Mouse (Mus musculus) kidney, embryonic 14.5 days (tissue): ENCODE results near the gene 2310011J03Rik. TPM values are rescaled to one million over a fixed set of nuclear protein-coding genes. Genes with fewer than 3 reads are reported as not detected.
A peak's percentile ranks its signal among the peaks of the same experiment; 100 is the strongest.

Experiments
- ATAC-seq: fragments of 200-750 bp; cut with Nextera tagmentation; 2 replicates; pipeline ENCODE4 v1.8.0; 2017; ENCODE audit warnings: moderate number of reproducible peaks, mild to moderate bottlenecking, moderate TSS enrichment, moderate library complexity; ENCODE audit not compliant: low FRiP score, low TSS enrichment
- H3K27ac ChIP-seq: fragments of 300-500 bp; sonication (generic); 2 replicates; pipeline ENCODE4 v1.5.1; 2014; ENCODE audit warnings: low read depth, mild to moderate bottlenecking, low read length, moderate library complexity, mixed read lengths
- H3K27me3 ChIP-seq: fragments of 300-500 bp; sonication (generic); 2 replicates; pipeline ENCODE4 v1.6.1; 2014; ENCODE audit warnings: mild to moderate bottlenecking, low read length; ENCODE audit not compliant: control insufficient read depth, insufficient read depth
- H3K36me3 ChIP-seq: fragments of 300-500 bp; sonication (generic); 2 replicates; pipeline ENCODE4 v1.6.1; 2014; ENCODE audit warnings: low read length, mixed read lengths; ENCODE audit not compliant: control insufficient read depth, insufficient read depth
- H3K4me1 ChIP-seq: fragments of 300-500 bp; sonication (generic); 2 replicates; pipeline ENCODE4 v1.6.1; 2014; ENCODE audit warnings: low read length, mixed read lengths; ENCODE audit not compliant: control insufficient read depth, insufficient read depth
- H3K4me2 ChIP-seq: fragments of 300-500 bp; sonication (generic); replicated peaks from 2 replicates; pipeline ENCODE4 v1.6.1; 2014; ENCODE audit warnings: low read depth, mild to moderate bottlenecking, low read length
- H3K4me3 ChIP-seq: fragments of 300-500 bp; sonication (generic); 2 replicates; pipeline ENCODE4 v1.5.1; 2014; ENCODE audit warnings: mild to moderate bottlenecking, low read length
- H3K9ac ChIP-seq: fragments of 300-500 bp; sonication (generic); 2 replicates; pipeline ENCODE4 v1.6.1; 2014; ENCODE audit warnings: low read depth, mild to moderate bottlenecking, low read length, moderate library complexity
- H3K9me3 ChIP-seq: fragments of 300-500 bp; sonication (generic); 2 replicates; pipeline ENCODE4 v1.6.1; 2016; ENCODE audit warnings: low read length; ENCODE audit not compliant: control insufficient read depth
- WGBS: fragments of 180-500 bp; shearing (Covaris S2); extraction: QIAGEN DNeasy Blood & Tissue Kit; methylation state at CpG from one replicate; pipeline ENCODE4 v1.1.7; 2014; 5-methylcytosine and 5-hydroxymethylcytosine counted together
- polyA plus RNA-seq: library from polyadenylated mRNA; unstranded; fragments of >200 nt; fragmentation: Nextera tagmentation; extraction: Ambion mirVana; gene quantifications from 2 replicates; pipeline ENCODE4 v1.2.1, GENCODE M21; 2014

2310011J03Rik gene
- polyA plus RNA-seq, 1 experiment from 2014 or later, result 40.5 TPM

DNA sequence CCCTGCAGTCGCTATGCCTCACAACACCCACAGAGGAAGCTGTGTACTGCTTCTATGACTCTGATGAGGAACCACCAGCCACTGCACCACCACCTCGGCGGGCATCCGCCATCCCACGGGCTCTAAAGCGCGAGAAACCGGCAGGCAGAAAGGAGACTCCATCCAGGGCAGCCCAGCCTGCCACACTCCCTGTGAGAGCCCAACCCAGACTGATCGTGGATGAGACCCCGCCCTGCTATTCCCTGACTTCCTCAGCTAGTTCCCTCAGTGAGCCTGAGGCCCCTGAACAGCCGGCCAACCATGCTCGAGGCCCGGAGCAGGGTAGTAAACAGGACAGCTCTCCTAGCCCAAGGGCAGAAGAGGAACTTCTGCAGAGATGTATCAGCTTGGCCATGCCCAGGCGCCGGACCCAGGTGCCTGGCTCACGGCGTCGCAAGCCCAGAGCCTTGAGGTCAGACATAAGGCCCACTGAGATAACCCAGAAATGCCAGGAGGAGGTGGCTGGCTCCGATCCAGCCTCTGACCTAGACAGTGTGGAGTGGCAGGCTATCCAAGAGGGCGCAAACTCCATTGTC is 6.6 kb downstream of the 2310011J03Rik start:
- Histone ChIP-seq H3K27me3 (peaks cover 70% of the 10 kb centered on the region), H3K4me1 (no peaks in the 10 kb centered on the region), H3K4me2 (no peak overlapping the region), H3K27ac (no peak overlapping the region), H3K4me3 (no peak overlapping the region), H3K9ac (no peak overlapping the region), H3K9me3 (no peaks in the 10 kb centered on the region), H3K36me3 (peaks cover 9% of the 10 kb centered on the region; the same call in 1 of the 2 replicates)
- 38% methylated on average over 18 of the region's 20 CpGs for WGBS
- ATAC-seq, result no peak; the same call in 1 of the 2 replicates

DNA sequence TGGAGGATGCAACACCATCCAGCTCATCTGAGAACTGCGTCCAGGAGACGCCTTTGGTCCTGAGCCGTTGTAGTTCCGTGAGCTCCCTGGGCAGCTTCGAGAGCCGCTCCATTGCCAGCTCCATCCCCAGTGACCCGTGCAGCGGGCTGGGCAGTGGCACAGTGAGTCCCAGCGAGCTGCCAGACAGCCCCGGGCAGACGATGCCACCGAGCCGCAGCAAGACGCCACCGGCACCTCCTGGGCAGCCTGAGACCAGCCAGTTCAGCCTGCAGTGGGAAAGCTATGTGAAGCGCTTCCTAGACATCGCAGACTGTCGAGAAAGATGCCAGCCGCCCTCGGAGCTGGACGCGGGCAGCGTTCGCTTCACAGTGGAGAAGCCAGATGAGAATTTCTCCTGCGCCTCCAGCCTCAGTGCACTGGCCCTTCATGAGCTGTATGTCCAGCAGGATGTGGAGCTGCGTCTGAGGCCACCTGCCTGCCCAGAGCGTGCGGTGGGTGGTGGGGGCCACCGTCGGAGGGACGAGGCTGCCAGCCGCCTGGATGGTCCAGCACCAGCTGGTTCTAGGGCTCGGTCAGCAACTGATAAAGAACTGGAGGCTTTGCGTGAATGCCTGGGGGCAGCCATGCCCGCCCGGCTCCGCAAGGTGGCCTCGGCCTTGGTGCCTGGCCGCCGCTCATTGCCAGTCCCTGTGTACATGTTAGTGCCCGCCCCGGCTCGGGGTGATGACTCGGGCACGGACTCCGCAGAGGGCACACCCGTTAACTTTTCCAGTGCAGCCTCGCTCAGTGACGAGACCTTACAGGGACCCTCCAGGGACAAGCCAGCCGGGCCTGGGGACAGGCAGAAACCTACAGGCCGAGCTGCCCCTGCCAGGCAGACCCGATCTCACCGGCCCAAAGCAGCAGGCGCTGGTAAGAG is 7.5 kb downstream of the 2310011J03Rik start:
- H3K27ac ChIP-seq, result no peak overlapping the region

DNA sequence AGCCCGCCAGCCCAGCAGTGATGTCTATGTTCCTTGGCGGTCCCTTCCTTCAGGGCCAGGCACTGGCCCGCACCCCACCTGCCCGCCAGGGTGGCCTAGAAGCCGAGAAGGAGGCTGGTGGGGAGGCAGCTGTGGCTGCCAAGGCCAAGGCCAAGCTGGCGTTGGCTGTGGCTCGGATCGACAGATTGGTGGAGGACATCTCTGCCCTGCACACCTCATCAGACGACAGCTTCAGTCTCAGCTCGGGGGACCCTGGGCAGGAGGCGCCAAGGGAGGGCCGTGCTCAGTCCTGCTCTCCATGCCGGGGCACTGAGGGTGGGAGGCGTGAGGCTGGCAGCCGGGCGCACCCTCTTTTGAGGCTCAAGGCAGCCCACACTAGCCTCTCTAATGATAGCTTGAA is 8.8 kb downstream of the 2310011J03Rik start:
- H3K4me1 ChIP-seq, result no peaks in the 10 kb centered on the region
- no peak overlapping the region for H3K4me2 ChIP-seq
- H3K9me3 ChIP-seq, result no peaks in the 10 kb centered on the region
- no peak overlapping the region for H3K4me3 ChIP-seq
- no peak for ATAC-seq
- no peak overlapping the region for H3K9ac ChIP-seq
- H3K27ac ChIP-seq, result no peak overlapping the region
- H3K36me3 ChIP-seq, result no peaks in the 10 kb centered on the region
- WGBS, result 83% methylated on average over 16 of the region's 16 CpGs
- H3K27me3 ChIP-seq, result peaks cover 61% of the 10 kb centered on the region

More for the DNA sequence above, 7.5 kb downstream of the 2310011J03Rik start:
- H3K4me1 ChIP-seq, result no peaks in the 10 kb centered on the region
- H3K9ac ChIP-seq, result no peak overlapping the region; the same call in 1 of the 2 replicates
- peaks cover 3% of the 10 kb centered on the region; the same call in 1 of the 2 replicates for H3K36me3 ChIP-seq
- H3K4me2 ChIP-seq, result no peak overlapping the region
- H3K27me3 ChIP-seq, result peaks cover 70% of the 10 kb centered on the region
- WGBS, result 63% methylated on average over 54 of the region's 54 CpGs
- no peak for ATAC-seq
- H3K4me3 ChIP-seq, result no peak overlapping the region
- no peaks in the 10 kb centered on the region for H3K9me3 ChIP-seq

DNA sequence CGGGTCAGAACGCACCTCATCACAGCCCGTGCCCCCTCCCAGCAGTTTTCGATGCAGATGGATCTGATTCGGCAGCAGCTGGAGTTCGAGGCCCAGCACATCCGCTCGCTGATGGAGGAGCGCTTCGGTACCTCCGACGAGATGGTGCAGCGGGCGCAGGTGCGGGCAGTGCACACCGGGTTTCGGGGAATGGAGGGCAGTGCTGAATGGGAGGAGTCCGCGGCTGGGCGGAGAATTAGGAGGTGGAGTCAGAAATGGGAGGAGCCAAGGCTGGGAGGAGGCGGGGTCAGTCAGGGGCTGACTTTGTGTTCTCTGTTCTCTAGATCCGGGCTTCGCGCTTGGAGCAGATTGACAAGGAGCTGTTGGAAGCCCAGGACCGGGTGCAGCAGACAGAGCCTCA is 15.5 kb downstream of the 2310011J03Rik start:
- peak overlapping the region; percentile 23; the same call in 1 of the 2 replicates for H3K9ac ChIP-seq
- peaks cover 8% of the 10 kb centered on the region; the same call in 1 of the 2 replicates for H3K4me1 ChIP-seq
- H3K36me3 ChIP-seq, result no peaks in the 10 kb centered on the region
- H3K27me3 ChIP-seq, result peaks cover 47% of the 10 kb centered on the region
- peak; percentile 40; the same call in 1 of the 2 replicates for ATAC-seq
- WGBS, result 11% methylated on average over 25 of the region's 25 CpGs
- peak overlapping the region; percentile 32; the same call in 1 of the 2 replicates for H3K4me2 ChIP-seq
- no peak overlapping the region for H3K27ac ChIP-seq
- no peaks in the 10 kb centered on the region for H3K9me3 ChIP-seq
- peak overlapping the region; percentile 12 for H3K4me3 ChIP-seq

DNA sequence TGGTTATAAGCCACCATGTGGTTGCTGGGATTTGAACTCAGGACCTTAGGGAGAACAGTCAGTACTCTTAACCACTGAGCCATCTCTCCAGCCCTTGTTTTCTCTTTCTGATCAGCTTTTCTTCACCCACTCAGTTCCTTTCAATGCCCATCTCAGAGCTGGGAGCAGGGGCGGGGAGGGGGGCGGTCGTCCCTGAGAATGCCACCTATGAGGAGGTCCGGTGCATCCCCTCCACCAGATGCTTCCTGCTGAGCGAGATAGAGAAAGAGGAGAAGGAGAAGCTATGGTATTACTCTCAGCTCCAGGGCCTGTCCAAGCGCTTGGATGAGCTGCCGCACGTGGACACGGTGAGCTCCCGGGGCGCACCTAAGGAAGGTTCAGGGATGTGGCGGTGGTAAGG is 15.9 kb downstream of the 2310011J03Rik start:
- H3K4me3 ChIP-seq, result peak overlapping the region; percentile 12
- WGBS, result 21% methylated on average over 12 of the region's 12 CpGs
- H3K36me3 ChIP-seq, result no peaks in the 10 kb centered on the region
- peaks cover 8% of the 10 kb centered on the region; the same call in 1 of the 2 replicates for H3K4me1 ChIP-seq
- no peak overlapping the region for H3K9ac ChIP-seq
- ATAC-seq, result 0 out of 2 replicates have a peak, but pooled peaks have one; percentile 2
- peak overlapping the region; percentile 32; the same call in 1 of the 2 replicates for H3K4me2 ChIP-seq
- peaks cover 51% of the 10 kb centered on the region for H3K27me3 ChIP-seq
- no peak overlapping the region for H3K27ac ChIP-seq
- no peaks in the 10 kb centered on the region for H3K9me3 ChIP-seq

DNA sequence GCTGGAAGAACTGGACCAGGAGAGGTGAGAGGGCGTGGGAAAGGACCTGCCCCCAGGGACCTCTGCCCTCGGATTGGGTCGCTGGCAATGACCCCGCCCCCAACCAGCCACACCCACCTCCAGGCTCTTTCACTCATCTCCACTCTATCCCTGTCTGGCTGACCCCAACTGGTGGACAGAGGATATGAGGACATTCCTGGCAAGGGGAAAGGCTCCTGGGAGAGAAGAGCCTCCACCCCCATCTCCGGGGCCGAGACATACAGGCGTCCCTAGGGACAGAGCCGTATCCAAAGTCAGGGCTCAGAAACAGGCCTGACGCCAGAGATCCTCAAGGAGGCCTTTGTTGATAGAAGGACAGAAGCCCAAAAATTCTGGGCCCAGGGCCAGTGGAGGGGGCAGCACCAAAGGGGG is 17.9 kb downstream of the 2310011J03Rik start:
- peak; percentile 53; the same call in 1 of the 2 replicates for ATAC-seq
- H3K27me3 ChIP-seq, result peaks cover 70% of the 10 kb centered on the region
- 13% methylated on average over 9 of the region's 9 CpGs for WGBS
- H3K9me3 ChIP-seq, result no peaks in the 10 kb centered on the region
- no peaks in the 10 kb centered on the region for H3K36me3 ChIP-seq
- no peak overlapping the region for H3K4me3 ChIP-seq
- H3K27ac ChIP-seq, result no peak overlapping the region
- no peak overlapping the region for H3K4me2 ChIP-seq
- no peak overlapping the region for H3K9ac ChIP-seq
- peaks cover 8% of the 10 kb centered on the region; the same call in 1 of the 2 replicates for H3K4me1 ChIP-seq

DNA sequence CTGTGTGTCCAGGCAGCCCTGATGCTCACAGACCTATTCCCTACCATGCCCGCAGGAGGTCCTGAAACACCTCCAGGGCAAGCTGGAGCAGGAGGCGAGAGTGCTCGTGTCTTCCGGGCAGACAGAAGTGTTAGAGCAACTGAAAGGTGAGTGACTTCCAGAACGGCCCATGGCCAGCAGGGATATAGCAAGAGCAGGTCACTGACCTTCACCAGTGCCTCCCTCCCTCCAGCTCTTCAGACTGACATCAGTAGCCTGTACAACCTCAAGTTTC is 18.3 kb downstream of the 2310011J03Rik start:
- Histone ChIP-seq H3K4me1 (peaks cover 8% of the 10 kb centered on the region; the same call in 1 of the 2 replicates), H3K4me3 (no peak overlapping the region), H3K4me2 (no peak overlapping the region; the same call in 1 of the 2 replicates), H3K36me3 (no peaks in the 10 kb centered on the region), H3K9me3 (no peaks in the 10 kb centered on the region), H3K27me3 (peaks cover 71% of the 10 kb centered on the region), H3K9ac (no peak overlapping the region), H3K27ac (no peak overlapping the region)
- no peak for ATAC-seq
- WGBS, result 53% methylated on average over 5 of the region's 5 CpGs

DNA sequence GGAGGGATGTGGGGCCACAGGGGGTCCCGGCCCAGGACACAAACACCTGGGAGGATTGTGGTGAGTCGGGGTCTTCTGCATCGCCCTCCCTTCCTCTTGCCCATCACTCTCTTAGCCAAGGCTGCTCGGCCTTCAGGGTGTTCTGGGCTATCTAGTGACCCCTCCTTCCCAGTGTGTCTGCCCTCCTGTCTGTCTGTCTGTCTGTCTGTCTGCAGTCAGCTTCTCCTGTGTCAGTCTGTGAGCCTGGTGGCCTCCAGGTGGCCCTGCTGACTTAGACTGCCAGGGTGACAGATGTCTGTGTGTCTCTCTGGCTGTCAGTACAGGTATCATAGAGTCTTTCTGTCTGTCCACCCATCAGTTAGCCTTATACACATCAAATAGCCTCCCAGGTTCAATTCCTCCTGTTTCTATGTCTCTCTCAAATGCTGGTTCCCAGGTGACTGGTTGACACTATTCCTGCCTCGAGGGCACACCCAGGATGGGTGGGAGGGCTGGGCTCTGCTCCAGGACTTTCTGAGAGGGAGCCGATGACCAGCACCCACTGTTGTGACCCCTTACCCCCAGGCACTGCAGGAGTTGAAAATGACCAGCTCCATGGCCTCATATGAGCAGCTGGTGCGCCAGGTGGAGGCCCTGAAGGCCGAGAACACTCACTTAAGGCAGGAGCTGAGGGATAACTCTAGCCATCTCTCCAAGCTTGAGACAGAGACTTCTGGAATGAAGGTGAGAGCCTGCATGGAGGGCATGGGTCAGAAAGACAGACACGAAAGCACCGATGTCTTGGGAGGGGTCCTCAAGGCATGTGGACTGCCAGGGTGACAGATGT is 18.9 kb downstream of the 2310011J03Rik start:
- no peak for ATAC-seq
- Histone ChIP-seq H3K36me3 (no peaks in the 10 kb centered on the region), H3K9me3 (no peaks in the 10 kb centered on the region), H3K4me2 (no peak overlapping the region; the same call in 1 of the 2 replicates), H3K27ac (no peak overlapping the region), H3K27me3 (peaks cover 68% of the 10 kb centered on the region), H3K4me3 (no peak overlapping the region), H3K9ac (no peak overlapping the region), H3K4me1 (peaks cover 8% of the 10 kb centered on the region; the same call in 1 of the 2 replicates)
- WGBS, result 73% methylated on average over 10 of the region's 10 CpGs
